Mouse (Mus musculus): Measurements from ENCODE around the gene Capn11.

DNA sequence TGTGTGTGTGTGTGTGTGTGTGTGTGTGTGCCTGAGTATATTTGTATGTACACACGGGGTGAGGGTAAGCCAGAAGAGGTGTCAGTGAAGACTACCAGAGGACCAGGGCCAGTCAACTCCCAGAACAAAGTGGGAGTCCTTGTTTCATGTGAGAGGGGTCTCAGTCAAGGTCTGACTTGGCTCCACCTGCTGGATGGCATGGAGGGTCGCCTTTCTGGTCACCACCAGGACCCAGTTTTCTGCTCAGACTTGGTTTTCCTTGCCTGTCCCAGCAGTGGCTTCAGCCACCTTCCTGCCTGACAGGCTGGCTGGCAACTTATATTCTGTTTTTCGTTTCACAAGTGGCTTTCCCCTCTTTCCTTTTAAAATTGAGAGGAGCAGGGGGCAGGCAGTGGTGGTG lies 48.3 kb upstream of the Capn11 start:
- TF ChIP-seq CTCF (IDR thresholded peaks at IDR 0.05; ENCODE audit: low read depth) (peak; percentile 14; the same call in 1 of the 2 replicates), EP300 (IDR thresholded peaks at IDR 0.05; ENCODE audit: low read depth) (no peak)

All from liver, postnatal 0 days (tissue).